Mouse (Mus musculus): ENCODE measurements at regions not wholly inside any gene's neighbourhood (a gene's known extent, or its start where the extent isn't known, plus 50 kb on each side); places are given as distances from the start of the nearest gene placed in this dataset.

DNA sequence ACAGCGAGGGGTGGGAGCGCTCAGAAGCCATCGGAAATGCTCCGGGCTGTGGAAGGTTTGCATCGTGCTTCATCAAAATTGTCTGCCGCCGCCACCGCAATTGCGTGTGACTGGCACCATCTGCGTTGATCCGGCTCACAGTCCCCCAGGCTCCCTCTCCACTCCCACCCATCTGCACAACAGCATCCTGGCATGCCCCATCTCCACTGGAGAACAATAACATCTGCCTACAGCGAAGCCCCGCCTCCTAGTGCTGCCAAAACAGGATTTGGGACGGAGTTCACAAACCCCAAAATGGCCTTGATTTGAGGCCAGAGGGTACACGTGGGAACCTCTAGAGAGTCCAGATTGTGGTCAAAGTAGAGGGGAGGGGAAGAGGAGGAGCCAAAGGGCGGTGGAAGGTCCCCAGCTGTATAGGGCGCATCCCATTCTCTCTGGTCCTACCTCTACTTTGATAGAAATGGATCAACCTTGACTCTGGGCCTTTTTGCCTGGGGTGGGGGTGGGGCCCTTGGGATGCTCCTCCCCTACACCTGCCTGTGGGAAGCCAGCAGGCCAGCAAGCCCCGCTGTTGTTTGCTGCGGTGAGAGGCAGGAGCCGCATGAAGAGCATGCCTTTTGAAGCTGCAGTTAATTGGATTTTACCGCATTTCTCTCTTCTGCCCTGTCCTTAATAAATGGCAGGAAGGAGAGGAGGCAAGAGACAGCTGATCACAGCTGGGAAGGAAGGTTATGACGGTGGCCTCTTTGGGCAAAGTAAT is 195.6 kb upstream of the Rpl38 start:
- H3K27me3 ChIP-seq (ENCODE audit: control insufficient read depth, insufficient read depth, low read length) = peaks cover 8% of the 10 kb centered on the region
- H3K4me2 ChIP-seq (replicated peaks; ENCODE audit: low read depth, low read length) = 0 out of 2 replicates have a peak overlapping the region, but pooled peaks have one; percentile 17
- no peak overlapping the region for H3K4me3 ChIP-seq (ENCODE audit: low read length)
- ATAC-seq (ENCODE audit: low FRiP score, low TSS enrichment) = no peak
- H3K9me3 ChIP-seq (ENCODE audit: control insufficient read depth, low read length) = no peaks in the 10 kb centered on the region
- H3K36me3 ChIP-seq (ENCODE audit: control insufficient read depth, insufficient read depth, low read length) = no peaks in the 10 kb centered on the region
- no peak overlapping the region for H3K9ac ChIP-seq (ENCODE audit: low read depth, low read length)
- WGBS = 11% methylated on average over 22 of the region's 22 CpGs
- H3K4me1 ChIP-seq (ENCODE audit: control insufficient read depth, insufficient read depth, low read length) = peaks cover 9% of the 10 kb centered on the region; the same call in 1 of the 2 replicates
- H3K27ac ChIP-seq (ENCODE audit: low read depth, low read length) = no peak overlapping the region

DNA sequence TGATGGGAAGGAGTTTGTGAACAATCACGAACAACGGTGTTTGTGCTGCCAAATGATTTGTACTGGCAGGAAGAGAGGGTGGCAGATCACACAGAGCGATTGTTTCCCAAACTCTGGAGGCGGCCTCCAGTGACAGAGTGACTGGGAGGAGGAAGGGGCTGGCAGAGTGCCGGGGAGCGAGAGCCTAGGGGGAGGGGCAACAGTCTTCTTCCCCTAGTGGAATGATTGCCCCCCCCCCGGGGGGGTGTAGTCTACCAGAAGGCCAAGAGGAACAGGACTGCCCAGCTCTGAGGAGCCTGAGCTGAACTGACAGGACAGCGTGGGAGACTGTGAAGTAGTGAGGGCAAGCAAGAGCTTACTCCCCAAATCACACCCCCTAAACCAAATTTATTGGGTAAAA is 199.9 kb upstream of the Rpl38 start:
- Histone ChIP-seq H3K27ac (ENCODE audit: low read depth, low read length) (no peak overlapping the region), H3K4me3 (ENCODE audit: low read length) (no peak overlapping the region), H3K9me3 (ENCODE audit: control insufficient read depth, low read length) (no peaks in the 10 kb centered on the region), H3K27me3 (ENCODE audit: control insufficient read depth, insufficient read depth, low read length) (peaks cover 13% of the 10 kb centered on the region), H3K9ac (ENCODE audit: low read depth, low read length) (no peak overlapping the region), H3K4me1 (ENCODE audit: control insufficient read depth, insufficient read depth, low read length) (peaks cover 9% of the 10 kb centered on the region; the same call in 1 of the 2 replicates), H3K36me3 (ENCODE audit: control insufficient read depth, insufficient read depth, low read length) (no peaks in the 10 kb centered on the region), H3K4me2 (replicated peaks; ENCODE audit: low read depth, low read length) (peak overlapping the region; percentile 31)
- ATAC-seq (ENCODE audit: low FRiP score, low TSS enrichment) = peak; percentile 56; the same call in 1 of the 2 replicates
- WGBS = under 1% methylated on average over 8 of the region's 8 CpGs

DNA sequence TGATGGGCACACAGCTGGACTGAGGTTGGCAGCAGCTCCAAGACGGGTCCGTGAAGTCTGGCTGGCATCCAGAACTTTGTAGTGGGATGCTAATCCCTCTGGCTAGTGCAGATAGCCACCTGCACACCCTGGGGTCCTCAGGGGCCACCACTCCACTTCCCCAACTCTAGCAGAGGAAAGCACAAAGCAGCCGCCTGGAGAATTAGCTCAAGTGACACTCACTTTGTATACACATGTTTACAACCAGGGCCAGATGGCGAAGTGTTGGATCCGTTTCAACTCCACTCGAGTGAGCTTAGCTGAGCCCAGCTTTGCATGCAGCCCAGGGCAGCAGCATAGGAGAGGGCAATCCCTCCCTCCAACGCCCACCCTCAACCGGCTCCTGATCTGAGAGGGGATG is 200.5 kb upstream of the Rpl38 start:
- ATAC-seq (ENCODE audit: low FRiP score, low TSS enrichment) = no peak
- H3K9ac ChIP-seq (ENCODE audit: low read depth, low read length) = no peak overlapping the region
- H3K9me3 ChIP-seq (ENCODE audit: control insufficient read depth, low read length) = no peaks in the 10 kb centered on the region
- H3K4me2 ChIP-seq (replicated peaks; ENCODE audit: low read depth, low read length) = peak overlapping the region; percentile 31
- H3K36me3 ChIP-seq (ENCODE audit: control insufficient read depth, insufficient read depth, low read length) = no peaks in the 10 kb centered on the region
- peaks cover 13% of the 10 kb centered on the region for H3K27me3 ChIP-seq (ENCODE audit: control insufficient read depth, insufficient read depth, low read length)
- H3K4me3 ChIP-seq (ENCODE audit: low read length) = no peak overlapping the region
- WGBS = 1% methylated on average over 8 of the region's 8 CpGs
- peaks cover 10% of the 10 kb centered on the region; the same call in 1 of the 2 replicates for H3K4me1 ChIP-seq (ENCODE audit: control insufficient read depth, insufficient read depth, low read length)
- no peak overlapping the region; the same call in 1 of the 2 replicates for H3K27ac ChIP-seq (ENCODE audit: low read depth, low read length)

DNA sequence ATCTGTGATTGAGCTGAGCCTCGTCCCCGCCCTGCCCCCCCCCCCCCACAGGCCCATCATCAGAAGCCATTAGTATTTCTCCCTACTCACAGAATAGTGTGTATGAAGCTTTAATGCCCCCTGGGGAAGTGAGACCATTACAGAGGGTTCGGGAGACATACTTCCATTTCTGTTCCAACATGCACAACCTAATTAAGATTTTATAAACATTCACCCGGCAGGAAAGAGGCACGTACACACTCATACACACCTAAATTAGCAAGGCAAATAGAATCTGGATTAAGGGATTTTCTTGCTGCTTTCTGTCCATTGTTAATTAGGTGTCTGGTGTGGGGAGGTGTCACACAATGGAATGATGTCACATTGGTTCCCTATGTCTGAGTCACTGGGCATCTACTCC is 202.8 kb upstream of the Rpl38 start:
- H3K36me3 ChIP-seq (ENCODE audit: control insufficient read depth, insufficient read depth, low read length) = no peaks in the 10 kb centered on the region
- H3K4me3 ChIP-seq (ENCODE audit: low read length) = no peak overlapping the region
- H3K9ac ChIP-seq (ENCODE audit: low read depth, low read length) = no peak overlapping the region
- peaks cover 5% of the 10 kb centered on the region; the same call in 1 of the 2 replicates for H3K27me3 ChIP-seq (ENCODE audit: control insufficient read depth, insufficient read depth, low read length)
- no peaks in the 10 kb centered on the region for H3K9me3 ChIP-seq (ENCODE audit: control insufficient read depth, low read length)
- 68% methylated on average over 5 of the region's 5 CpGs for WGBS
- no peak overlapping the region for H3K4me2 ChIP-seq (replicated peaks; ENCODE audit: low read depth, low read length)
- peaks cover 8% of the 10 kb centered on the region; the same call in 1 of the 2 replicates for H3K4me1 ChIP-seq (ENCODE audit: control insufficient read depth, insufficient read depth, low read length)
- H3K27ac ChIP-seq (ENCODE audit: low read depth, low read length) = no peak overlapping the region
- ATAC-seq (ENCODE audit: low FRiP score, low TSS enrichment) = no peak

DNA sequence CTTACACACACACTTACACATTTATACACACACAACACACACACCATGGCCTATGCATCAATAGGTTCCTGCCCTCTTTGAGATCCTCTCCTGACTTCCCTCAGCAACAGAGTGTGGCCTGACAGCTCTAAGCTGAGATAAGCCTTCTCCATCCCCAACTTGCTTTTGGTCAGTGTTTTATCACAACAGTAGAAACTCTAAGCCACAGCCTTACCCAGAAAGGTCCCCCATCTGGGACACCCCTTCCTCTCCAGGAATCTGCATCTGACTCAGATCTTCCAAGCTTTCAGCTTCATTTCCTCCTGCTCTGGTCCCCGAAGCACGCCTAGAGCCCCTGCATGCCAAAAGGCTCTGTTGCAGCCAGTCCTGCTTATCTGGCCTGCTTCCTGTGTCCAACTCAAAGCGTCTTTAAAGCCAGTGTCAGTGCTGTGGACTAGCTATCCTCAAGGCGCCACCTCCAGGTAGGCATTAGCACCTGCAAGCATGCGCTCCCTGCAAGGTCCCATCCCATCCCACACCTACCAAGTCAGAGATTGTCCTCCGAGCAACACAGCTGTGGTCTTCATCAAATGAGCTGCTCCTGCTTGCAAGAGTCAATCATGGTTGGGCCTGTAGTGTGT is 205.5 kb upstream of the Rpl38 start:
- peaks cover 3% of the 10 kb centered on the region; the same call in 1 of the 2 replicates for H3K4me1 ChIP-seq (ENCODE audit: control insufficient read depth, insufficient read depth, low read length)
- ATAC-seq (ENCODE audit: low FRiP score, low TSS enrichment) = peak; percentile 60; the same call in 1 of the 2 replicates
- 19% methylated on average over 6 of the region's 6 CpGs for WGBS
- H3K27me3 ChIP-seq (ENCODE audit: control insufficient read depth, insufficient read depth, low read length) = peaks cover 5% of the 10 kb centered on the region; the same call in 1 of the 2 replicates
- no peak overlapping the region for H3K27ac ChIP-seq (ENCODE audit: low read depth, low read length)
- H3K9ac ChIP-seq (ENCODE audit: low read depth, low read length) = no peak overlapping the region
- no peak overlapping the region for H3K4me3 ChIP-seq (ENCODE audit: low read length)
- no peak overlapping the region for H3K4me2 ChIP-seq (replicated peaks; ENCODE audit: low read depth, low read length)
- H3K9me3 ChIP-seq (ENCODE audit: control insufficient read depth, low read length) = no peaks in the 10 kb centered on the region
- H3K36me3 ChIP-seq (ENCODE audit: control insufficient read depth, insufficient read depth, low read length) = no peaks in the 10 kb centered on the region

DNA sequence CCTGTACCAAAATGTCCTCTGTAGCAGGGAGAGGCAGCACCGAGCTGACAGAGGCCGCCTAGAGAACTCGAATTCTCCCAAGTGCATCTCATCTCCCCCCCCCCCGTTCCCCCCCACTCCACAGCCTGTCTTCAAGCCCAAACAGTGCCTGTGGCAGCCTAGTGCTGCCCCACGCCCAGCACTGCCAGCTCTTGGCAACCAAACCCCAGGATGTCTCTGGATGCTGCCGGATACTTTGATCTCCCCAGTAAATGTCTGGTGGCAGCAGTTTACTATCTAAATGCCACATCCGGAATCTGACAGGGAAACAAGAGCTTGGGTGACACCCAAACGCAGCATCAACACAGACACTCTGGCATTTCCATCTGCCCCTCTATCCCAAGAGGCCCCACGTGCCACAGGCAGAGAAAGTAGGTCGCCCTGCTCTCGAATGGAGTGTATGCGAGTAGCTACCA is 213.4 kb upstream of the Rpl38 start:
- Histone ChIP-seq H3K4me2 (replicated peaks; ENCODE audit: low read depth, low read length) (no peak overlapping the region), H3K36me3 (ENCODE audit: control insufficient read depth, insufficient read depth, low read length) (no peaks in the 10 kb centered on the region), H3K9me3 (ENCODE audit: control insufficient read depth, low read length) (no peaks in the 10 kb centered on the region), H3K9ac (ENCODE audit: low read depth, low read length) (no peak overlapping the region), H3K27me3 (ENCODE audit: control insufficient read depth, insufficient read depth, low read length) (no peaks in the 10 kb centered on the region), H3K27ac (ENCODE audit: low read depth, low read length) (no peak overlapping the region), H3K4me1 (ENCODE audit: control insufficient read depth, insufficient read depth, low read length) (no peaks in the 10 kb centered on the region), H3K4me3 (ENCODE audit: low read length) (no peak overlapping the region)
- WGBS = 61% methylated on average over 12 of the region's 12 CpGs
- no peak for ATAC-seq (ENCODE audit: low FRiP score, low TSS enrichment)

DNA sequence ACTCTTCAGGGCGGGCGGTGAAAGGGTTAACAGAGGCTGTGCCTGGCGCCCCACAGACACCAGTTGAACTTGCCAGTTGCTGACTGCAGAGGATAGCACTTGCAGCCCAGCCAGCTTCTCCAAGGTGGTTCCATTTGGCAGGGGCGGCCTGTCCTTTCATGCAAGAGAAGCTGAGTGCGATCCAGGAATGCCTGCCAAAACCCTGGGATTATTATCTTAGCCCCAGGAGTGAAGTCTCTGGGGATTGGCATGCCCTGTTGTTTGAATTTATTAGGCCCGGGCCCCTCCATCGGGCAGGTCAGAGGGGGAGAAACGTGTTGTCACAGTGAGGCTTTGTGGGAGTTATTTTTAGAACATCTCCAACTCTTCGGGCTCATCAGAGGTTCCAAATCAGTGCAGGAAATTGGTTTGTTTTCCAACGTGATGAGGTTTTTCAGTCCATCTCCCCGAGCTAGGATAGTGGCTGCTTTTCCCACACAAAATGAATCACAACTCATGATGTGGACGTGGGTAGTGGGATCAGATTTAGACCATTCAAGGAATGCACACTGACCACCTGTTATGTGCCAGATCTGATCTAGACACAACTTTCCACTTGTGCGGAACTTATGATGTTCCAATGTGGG is 219.4 kb upstream of the Rpl38 start:
- Histone ChIP-seq H3K36me3 (ENCODE audit: control insufficient read depth, insufficient read depth, low read length) (no peaks in the 10 kb centered on the region), H3K4me2 (replicated peaks; ENCODE audit: low read depth, low read length) (no peak overlapping the region), H3K9ac (ENCODE audit: low read depth, low read length) (no peak overlapping the region), H3K27ac (ENCODE audit: low read depth, low read length) (no peak overlapping the region), H3K27me3 (ENCODE audit: control insufficient read depth, insufficient read depth, low read length) (peaks cover 3% of the 10 kb centered on the region; the same call in 1 of the 2 replicates), H3K4me3 (ENCODE audit: low read length) (no peak overlapping the region), H3K9me3 (ENCODE audit: control insufficient read depth, low read length) (no peaks in the 10 kb centered on the region), H3K4me1 (ENCODE audit: control insufficient read depth, insufficient read depth, low read length) (peaks cover 26% of the 10 kb centered on the region)
- ATAC-seq (ENCODE audit: low FRiP score, low TSS enrichment) = no peak
- 25% methylated on average over 13 of the region's 13 CpGs for WGBS

DNA sequence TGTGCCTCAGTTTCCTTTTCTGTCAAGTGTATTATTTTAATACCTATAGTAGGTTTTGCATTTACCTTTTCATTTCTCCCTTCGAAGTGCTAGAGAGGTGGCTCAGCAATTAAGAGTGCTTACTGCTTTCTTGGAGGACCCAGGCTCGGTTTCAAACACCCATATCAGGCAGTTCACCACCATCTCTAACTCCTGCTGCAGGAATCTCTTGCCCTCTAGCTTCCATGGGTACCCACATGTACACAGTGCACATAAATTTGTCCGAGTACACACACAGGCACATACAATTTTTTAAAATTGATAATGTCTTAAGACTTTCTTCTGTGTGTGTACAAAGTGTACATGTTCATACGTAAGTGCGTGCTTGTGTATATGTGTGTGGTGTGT is 220.9 kb upstream of the Rpl38 start:
- Histone ChIP-seq H3K4me3 (ENCODE audit: low read length) (no peak overlapping the region), H3K9me3 (ENCODE audit: control insufficient read depth, low read length) (no peaks in the 10 kb centered on the region), H3K27me3 (ENCODE audit: control insufficient read depth, insufficient read depth, low read length) (peaks cover 3% of the 10 kb centered on the region; the same call in 1 of the 2 replicates), H3K27ac (ENCODE audit: low read depth, low read length) (no peak overlapping the region), H3K9ac (ENCODE audit: low read depth, low read length) (no peak overlapping the region; the same call in 1 of the 2 replicates), H3K36me3 (ENCODE audit: control insufficient read depth, insufficient read depth, low read length) (no peaks in the 10 kb centered on the region), H3K4me1 (ENCODE audit: control insufficient read depth, insufficient read depth, low read length) (peaks cover 31% of the 10 kb centered on the region), H3K4me2 (replicated peaks; ENCODE audit: low read depth, low read length) (peak overlapping the region; percentile 47; the same call in 1 of the 2 replicates)
- WGBS = 85% methylated on average over 5 of the region's 5 CpGs
- no peak for ATAC-seq (ENCODE audit: low FRiP score, low TSS enrichment)

Measured in kidney, embryonic 14.5 days (tissue).